Mouse (Mus musculus) ES-E14 (cell line): Measurements from ENCODE around the gene Grk5. TPM values are rescaled to one million over a fixed set of nuclear protein-coding genes. Genes with fewer than 3 reads are reported as not detected.

ENCODE experiments used
- DNase-seq: peaks from one replicate; pipeline ENCODE4 v3.0.0-alpha.2; 2013; ENCODE audit warnings: low read depth, low spot score
- H3K27ac ChIP-seq: 2 replicates; pipeline ENCODE4 v1.5.1; 2012; ENCODE audit warnings: low read depth, mild to moderate bottlenecking, low read length, moderate library complexity, mixed read lengths; ENCODE audit not compliant: poor library complexity, insufficient read depth, severe bottlenecking
- H3K36me3 ChIP-seq: 2 replicates; pipeline ENCODE4 v1.6.1; 2012; ENCODE audit warnings: mild to moderate bottlenecking, low read length, moderate library complexity, mixed read lengths; ENCODE audit not compliant: control insufficient read depth, poor library complexity, insufficient read depth, severe bottlenecking
- H3K4me1 ChIP-seq, 2 experiments: fragments of 150-350 bp in 1 of 2; sonication (generic) in 1 of 2; 2 replicates each; pipeline ENCODE4 v1.6.1; 2012; ENCODE audit warnings: low read length in 2 of 2, mild to moderate bottlenecking in 1 of 2, mixed read lengths in 1 of 2; ENCODE audit not compliant: control insufficient read depth in 2 of 2, insufficient read depth in 2 of 2, poor library complexity in 1 of 2
- H3K4me3 ChIP-seq, 2 experiments: fragments of 150-350 bp in 1 of 2; sonication (generic) in 1 of 2; 2 replicates each; pipeline ENCODE4 v1.5.1; 2012; ENCODE audit warnings: low read length in 2 of 2, low read depth in 1 of 2, mild to moderate bottlenecking in 1 of 2, mixed read lengths in 1 of 2; ENCODE audit not compliant: insufficient read depth in 1 of 2, poor library complexity in 1 of 2, severe bottlenecking in 1 of 2
- H3K9ac ChIP-seq: 2 replicates; pipeline ENCODE4 v1.6.1; 2012; ENCODE audit warnings: low read depth, mild to moderate bottlenecking, low read length, mixed read lengths; ENCODE audit not compliant: poor library complexity, insufficient read depth, severe bottlenecking
- H3K9me3 ChIP-seq: fragments of 150-350 bp; sonication (generic); 2 replicates; pipeline ENCODE4 v1.6.1; 2012; ENCODE audit warnings: low read depth, mild to moderate bottlenecking, low read length; ENCODE audit not compliant: control insufficient read depth, insufficient read depth
- CHD2 ChIP-seq: IDR thresholded peaks from 2 replicates; pipeline ENCODE4 v1.6.1; 2014; ENCODE audit warnings: mild to moderate bottlenecking, low read depth, low read length, inconsistent platforms
- HCFC1 ChIP-seq: IDR thresholded peaks from 2 replicates; pipeline ENCODE4 v1.6.1; 2012; ENCODE audit warnings: low read length, inconsistent platforms, borderline replicate concordance; ENCODE audit not compliant: insufficient read depth
- MAFK ChIP-seq: IDR thresholded peaks from 2 replicates; pipeline ENCODE4 v1.6.1; 2014; ENCODE audit warnings: mild to moderate bottlenecking, low read depth, low read length, inconsistent platforms; ENCODE audit not compliant: insufficient read depth
- ZC3H11A ChIP-seq: IDR thresholded peaks from 2 replicates; pipeline ENCODE4 v1.6.1; 2012; ENCODE audit warnings: low read depth, mild to moderate bottlenecking, inconsistent platforms, low read length, borderline replicate concordance
- ZNF384 ChIP-seq: IDR thresholded peaks from 2 replicates; pipeline ENCODE4 v1.6.1; 2012; ENCODE audit warnings: low read depth, low read length, inconsistent platforms
- in situ Hi-C, 2 experiments: fragments of 600-800 bp; cut with MboI; formaldehyde crosslinking; loops; one replicate each; pipeline ENCODE4 v1.15.1; 2025; ENCODE audit warnings: low sequenced_read_pairs in 2 of 2, inconsistent platforms in 1 of 2; ENCODE audit not compliant: unreplicated experiment in 2 of 2
- total RNA-seq: library from RNA; depleted of rRNA; stranded (reverse); fragments of 300-350 nt; gene quantifications from 2 replicates; pipeline ENCODE4 v1.2.3, GENCODE M21; 2012

Grk5 gene
- total RNA-seq, 1 experiment: 2.5 TPM

GRCm38 (mm10) chr19:61017477-61018266 lies 128.1 kb downstream of the Grk5 start:
- no peak for DNase-seq
- no peak overlapping the region for H3K4me3 ChIP-seq
- no peak overlapping the region for H3K9ac ChIP-seq
- no peak overlapping the region for H3K27ac ChIP-seq
- no peaks in the 10 kb centered on the region for H3K4me1 ChIP-seq
- in situ Hi-C loops: no loop called here
- TF ChIP-seq CHD2 (no peak), HCFC1 (no peak), ZC3H11A (no peak), MAFK (no peak), ZNF384 (no peak)
- H3K9me3 ChIP-seq: no peaks in the 10 kb centered on the region
- no peaks in the 10 kb centered on the region for H3K36me3 ChIP-seq

- no peak overlapping the region for H3K27ac ChIP-seq
- H3K36me3 ChIP-seq: no peaks in the 10 kb centered on the region
- no peak overlapping the region for H3K4me3 ChIP-seq
- H3K9me3 ChIP-seq: no peaks in the 10 kb centered on the region
- no peaks in the 10 kb centered on the region for H3K4me1 ChIP-seq
- H3K9ac ChIP-seq: no peak overlapping the region
- TF ChIP-seq HCFC1 (no peak), CHD2 (no peak), ZC3H11A (no peak), ZNF384 (no peak), MAFK (no peak)
- DNase-seq: no peak
- in situ Hi-C loops: no loop called here
These were observed 132.0 kb downstream of the Grk5 start for GRCm38 (mm10) chr19:61021502-61021901.

DNA sequence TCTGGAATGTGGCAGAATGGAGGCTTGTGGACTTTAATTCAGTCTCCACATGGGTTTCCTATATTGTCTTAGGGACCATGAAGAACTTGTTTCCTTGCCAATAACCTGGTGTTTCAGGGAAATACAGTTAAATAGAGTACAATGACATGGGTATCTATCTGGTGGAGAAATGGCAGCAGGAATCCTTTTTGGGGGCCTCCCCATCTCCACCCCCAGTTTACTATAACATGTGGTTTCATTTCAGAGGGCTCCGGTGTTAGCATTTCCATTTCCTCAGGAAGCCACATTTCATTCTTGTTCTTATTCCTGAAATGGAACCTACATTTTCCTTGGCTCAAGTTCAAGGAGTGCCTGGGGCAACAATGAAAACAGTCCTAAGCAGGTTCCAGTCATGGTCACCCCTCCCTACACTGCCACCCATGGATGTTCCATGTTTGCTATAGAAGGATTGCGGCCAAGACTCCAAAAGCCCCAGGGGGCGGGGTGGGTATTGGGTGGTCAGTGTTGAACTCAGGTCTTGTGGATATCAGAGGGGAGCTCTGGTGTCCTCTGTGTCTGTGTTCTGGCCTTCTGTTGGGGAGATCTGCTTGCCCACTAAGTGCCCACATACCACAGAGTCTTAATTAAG lies 132.5 kb downstream of the Grk5 start:
- Histone ChIP-seq H3K4me1 (no peaks in the 10 kb centered on the region), H3K36me3 (no peaks in the 10 kb centered on the region), H3K9ac (no peak overlapping the region), H3K4me3 (no peak overlapping the region), H3K9me3 (no peaks in the 10 kb centered on the region), H3K27ac (no peak overlapping the region)
- no peak for TF ChIP-seq MAFK
- TF ChIP-seq HCFC1: no peak
- no peak for TF ChIP-seq CHD2
- no peak for TF ChIP-seq ZC3H11A
- TF ChIP-seq ZNF384: no peak
- in situ Hi-C loops: no loop called here
- no peak for DNase-seq

GRCm38 (mm10) chr19:61031570-61031969 lies 142.0 kb downstream of the Grk5 start:
- TF ChIP-seq HCFC1 (no peak), CHD2 (no peak), ZC3H11A (no peak), ZNF384 (no peak), MAFK (no peak)
- H3K4me3 ChIP-seq: no peak overlapping the region
- no peaks in the 10 kb centered on the region for H3K9me3 ChIP-seq
- no peak for DNase-seq
- in situ Hi-C loops: no loop called here
- no peak overlapping the region for H3K27ac ChIP-seq
- no peaks in the 10 kb centered on the region for H3K4me1 ChIP-seq
- no peaks in the 10 kb centered on the region for H3K36me3 ChIP-seq
- no peak overlapping the region for H3K9ac ChIP-seq

GRCm38 (mm10) chr19:61039151-61039550 lies 149.6 kb downstream of the Grk5 start:
- no peaks in the 10 kb centered on the region for H3K4me1 ChIP-seq
- H3K27ac ChIP-seq: no peak overlapping the region
- H3K4me3 ChIP-seq: no peak overlapping the region
- H3K9me3 ChIP-seq: no peaks in the 10 kb centered on the region
- H3K9ac ChIP-seq: no peak overlapping the region
- no peaks in the 10 kb centered on the region for H3K36me3 ChIP-seq
- in situ Hi-C loops: no loop called here
- no peak for DNase-seq
- no peak for TF ChIP-seq MAFK
- TF ChIP-seq ZNF384: no peak
- no peak for TF ChIP-seq HCFC1
- TF ChIP-seq CHD2: no peak
- TF ChIP-seq ZC3H11A: no peak
